Mouse (Mus musculus): Measurements from ENCODE around the gene Kcnj14. TPM values are rescaled to one million over a fixed set of nuclear protein-coding genes. Genes with fewer than 3 reads are reported as not detected.
A peak's percentile ranks its signal among the peaks of the same experiment; 100 is the strongest.

The Kcnj14 gene
- polyA plus RNA-seq, 1 experiment from 2014 or later: 2.1 TPM

DNA sequence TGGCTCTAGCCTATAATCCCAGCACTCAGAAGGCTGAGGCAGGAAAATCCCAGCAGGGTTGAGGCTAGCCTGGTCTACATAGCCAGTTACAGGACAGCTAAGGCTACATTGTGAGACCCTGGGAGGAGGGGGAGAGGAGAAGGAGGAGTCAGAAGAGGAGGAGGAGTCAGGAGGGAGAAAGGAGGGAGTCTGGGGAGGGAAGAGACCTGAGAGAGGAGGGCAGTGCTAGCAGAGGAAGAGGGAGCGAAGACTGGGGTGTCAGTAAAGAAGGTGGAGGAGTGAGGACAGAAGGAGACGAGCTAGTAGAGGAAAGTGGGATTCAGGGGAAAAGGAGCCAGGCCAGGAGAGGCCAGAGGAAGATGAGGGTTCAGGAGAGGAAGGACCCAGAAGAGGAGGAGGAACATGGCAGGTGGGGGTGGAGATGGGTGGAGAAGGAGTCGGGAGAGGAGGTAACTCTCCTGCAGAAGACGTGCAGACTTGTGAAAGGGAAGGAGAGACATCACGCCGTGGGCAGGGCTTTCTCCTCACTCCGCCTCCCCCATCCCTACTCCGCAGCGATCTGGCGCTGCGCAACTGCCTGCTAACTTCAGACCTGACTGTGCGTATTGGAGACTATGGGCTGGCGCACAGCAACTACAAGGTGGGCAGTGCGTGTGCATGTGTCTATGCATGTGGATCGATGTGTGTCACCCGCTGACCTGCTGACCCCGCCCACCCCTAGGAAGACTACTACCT, 32.7 kb downstream of the Kcnj14 start:
- Histone ChIP-seq H3K27ac (replicated peaks; ENCODE audit: low read depth, low read length) (no peak overlapping the region), H3K4me1 (ENCODE audit: control insufficient read depth, insufficient read depth, low read length) (no peaks in the 10 kb centered on the region), H3K9ac (replicated peaks; ENCODE audit: low read length) (no peak overlapping the region), H3K27me3 (ENCODE audit: control insufficient read depth, insufficient read depth, low read length) (peaks cover 2% of the 10 kb centered on the region), H3K36me3 (replicated peaks; ENCODE audit: control insufficient read depth, insufficient read depth, low read depth, low read length) (peaks cover 21% of the 10 kb centered on the region), H3K9me3 (replicated peaks; ENCODE audit: control insufficient read depth, low read length) (no peaks in the 10 kb centered on the region), H3K4me2 (ENCODE audit: low read depth, low read length) (no peak overlapping the region), H3K4me3 (ENCODE audit: low read depth, low read length) (no peak overlapping the region)
- DNase-seq (ENCODE audit: low spot score): no peak
- ATAC-seq (replicated peaks; ENCODE audit: insufficient number of reproducible peaks, low FRiP score, low TSS enrichment, low read depth): no peak
- WGBS: 83% methylated on average over 17 of the region's 17 CpGs

DNA sequence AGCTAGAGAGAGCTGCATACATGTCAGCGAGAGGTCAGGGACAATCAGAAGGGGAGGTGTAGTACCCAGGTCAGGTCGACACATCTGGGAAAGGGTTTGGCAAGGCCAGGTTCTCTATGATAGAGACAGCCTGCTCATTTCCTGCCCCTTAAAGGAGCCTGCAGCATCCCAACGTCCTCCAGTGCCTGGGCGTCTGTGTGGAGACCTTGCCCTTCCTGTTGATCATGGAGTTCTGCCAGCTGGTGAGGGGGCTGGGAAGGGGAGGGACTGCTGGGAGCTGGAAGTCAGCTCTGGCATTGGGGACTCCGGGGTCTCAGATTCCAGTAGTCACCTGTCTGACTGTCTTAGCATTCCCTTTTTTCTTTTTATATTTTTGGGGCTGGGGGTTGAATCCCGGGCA, 33.9 kb downstream of the Kcnj14 start:
- Histone ChIP-seq H3K4me2 (ENCODE audit: low read depth, low read length) (no peak overlapping the region), H3K4me1 (ENCODE audit: control insufficient read depth, insufficient read depth, low read length) (no peaks in the 10 kb centered on the region), H3K4me3 (ENCODE audit: low read depth, low read length) (no peak overlapping the region), H3K9me3 (replicated peaks; ENCODE audit: control insufficient read depth, low read length) (no peaks in the 10 kb centered on the region), H3K36me3 (replicated peaks; ENCODE audit: control insufficient read depth, insufficient read depth, low read depth, low read length) (peaks cover 21% of the 10 kb centered on the region), H3K27me3 (ENCODE audit: control insufficient read depth, insufficient read depth, low read length) (no peaks in the 10 kb centered on the region; the same call in 1 of the 2 replicates), H3K9ac (replicated peaks; ENCODE audit: low read length) (no peak overlapping the region), H3K27ac (replicated peaks; ENCODE audit: low read depth, low read length) (no peak overlapping the region)
- WGBS: 69% methylated on average over 6 of the region's 6 CpGs
- DNase-seq (ENCODE audit: low spot score) (no peak), ATAC-seq (replicated peaks; ENCODE audit: insufficient number of reproducible peaks, low FRiP score, low TSS enrichment, low read depth) (no peak)

DNA sequence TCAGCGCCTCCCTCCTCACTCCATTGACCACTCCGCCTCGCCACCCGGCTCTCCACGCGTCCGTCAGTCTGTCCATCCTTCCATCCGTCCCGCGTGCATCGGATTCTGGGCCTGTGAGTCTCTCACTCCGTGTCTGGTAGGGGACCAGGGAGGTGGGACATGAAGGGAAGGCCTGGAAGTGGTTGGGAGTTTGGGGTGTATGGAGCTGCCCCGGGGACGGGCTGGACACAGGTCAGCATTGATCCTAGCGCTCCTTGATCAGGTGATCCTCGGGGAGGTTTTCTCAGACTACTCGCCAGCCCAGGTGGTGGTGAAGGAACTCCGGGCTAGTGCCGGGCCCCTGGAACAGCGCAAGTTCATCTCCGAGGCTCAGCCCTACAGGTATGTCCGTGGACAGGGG, 36.9 kb downstream of the Kcnj14 start:
- Histone ChIP-seq H3K4me2 (ENCODE audit: low read depth, low read length) (no peak overlapping the region), H3K9ac (replicated peaks; ENCODE audit: low read length) (no peak overlapping the region), H3K27ac (replicated peaks; ENCODE audit: low read depth, low read length) (no peak overlapping the region), H3K36me3 (replicated peaks; ENCODE audit: control insufficient read depth, insufficient read depth, low read depth, low read length) (peaks cover 20% of the 10 kb centered on the region), H3K27me3 (ENCODE audit: control insufficient read depth, insufficient read depth, low read length) (no peaks in the 10 kb centered on the region), H3K4me1 (ENCODE audit: control insufficient read depth, insufficient read depth, low read length) (no peaks in the 10 kb centered on the region), H3K4me3 (ENCODE audit: low read depth, low read length) (no peak overlapping the region), H3K9me3 (replicated peaks; ENCODE audit: control insufficient read depth, low read length) (no peaks in the 10 kb centered on the region)
- WGBS: 87% methylated on average over 22 of the region's 22 CpGs
- DNase-seq (ENCODE audit: low spot score): no peak
- no peak for ATAC-seq (replicated peaks; ENCODE audit: insufficient number of reproducible peaks, low FRiP score, low TSS enrichment, low read depth)

GRCm38 (mm10) chr7:45786661-45787413, 37.7 kb downstream of the Kcnj14 start:
- Histone ChIP-seq H3K27me3 (ENCODE audit: control insufficient read depth, insufficient read depth, low read length) (no peaks in the 10 kb centered on the region), H3K9me3 (replicated peaks; ENCODE audit: control insufficient read depth, low read length) (no peaks in the 10 kb centered on the region), H3K9ac (replicated peaks; ENCODE audit: low read length) (peak overlapping the region; percentile 37), H3K4me1 (ENCODE audit: control insufficient read depth, insufficient read depth, low read length) (no peaks in the 10 kb centered on the region), H3K4me3 (ENCODE audit: low read depth, low read length) (peak overlapping the region; percentile 95), H3K27ac (replicated peaks; ENCODE audit: low read depth, low read length) (no peak overlapping the region; the same call in 1 of the 2 replicates), H3K36me3 (replicated peaks; ENCODE audit: control insufficient read depth, insufficient read depth, low read depth, low read length) (peaks cover 14% of the 10 kb centered on the region), H3K4me2 (ENCODE audit: low read depth, low read length) (peak overlapping the region; percentile 94)
- ATAC-seq (replicated peaks; ENCODE audit: insufficient number of reproducible peaks, low FRiP score, low TSS enrichment, low read depth) (peak; percentile 37; the same call in 1 of the 2 replicates), DNase-seq (ENCODE audit: low spot score) (peak; percentile 79)
- WGBS: 5% methylated on average over 17 of the region's 17 CpGs

DNA sequence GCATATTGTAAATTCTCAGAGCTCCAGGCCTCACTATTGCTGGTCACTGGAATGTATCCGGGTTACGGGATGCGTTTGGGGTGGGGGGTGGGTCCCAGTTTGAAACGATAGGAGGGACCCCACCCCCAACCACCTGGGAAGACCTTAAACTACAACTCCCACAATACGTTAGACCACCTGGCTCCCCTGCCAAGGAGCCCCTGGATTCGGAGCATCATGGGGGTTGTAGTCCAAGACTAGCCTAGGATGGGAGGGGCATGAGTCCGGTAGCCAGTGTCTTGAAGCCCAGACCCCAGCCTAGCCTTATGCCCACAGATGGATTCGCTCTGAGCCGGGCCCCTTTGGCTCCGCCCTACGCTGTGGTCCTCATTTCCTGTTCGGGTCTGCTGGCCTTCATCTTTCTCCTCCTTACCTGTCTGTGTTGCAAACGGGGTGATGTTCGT, 38.4 kb downstream of the Kcnj14 start:
- H3K9me3 ChIP-seq (replicated peaks; ENCODE audit: control insufficient read depth, low read length): no peaks in the 10 kb centered on the region
- ATAC-seq (replicated peaks; ENCODE audit: insufficient number of reproducible peaks, low FRiP score, low TSS enrichment, low read depth) (peak; percentile 70), DNase-seq (ENCODE audit: low spot score) (peak; percentile 94)
- peak overlapping the region; percentile 94 for H3K4me2 ChIP-seq (ENCODE audit: low read depth, low read length)
- H3K27me3 ChIP-seq (ENCODE audit: control insufficient read depth, insufficient read depth, low read length): no peaks in the 10 kb centered on the region
- peak overlapping the region; percentile 95 for H3K4me3 ChIP-seq (ENCODE audit: low read depth, low read length)
- H3K27ac ChIP-seq (replicated peaks; ENCODE audit: low read depth, low read length): no peak overlapping the region; the same call in 1 of the 2 replicates
- H3K9ac ChIP-seq (replicated peaks; ENCODE audit: low read length): peak overlapping the region; percentile 77
- WGBS: 1% methylated on average over 14 of the region's 14 CpGs
- peaks cover 14% of the 10 kb centered on the region for H3K36me3 ChIP-seq (replicated peaks; ENCODE audit: control insufficient read depth, insufficient read depth, low read depth, low read length)
- no peaks in the 10 kb centered on the region for H3K4me1 ChIP-seq (ENCODE audit: control insufficient read depth, insufficient read depth, low read length)

- no peaks in the 10 kb centered on the region for H3K27me3 ChIP-seq (ENCODE audit: control insufficient read depth, insufficient read depth, low read length)
- H3K4me1 ChIP-seq (ENCODE audit: control insufficient read depth, insufficient read depth, low read length): no peaks in the 10 kb centered on the region
- H3K9me3 ChIP-seq (replicated peaks; ENCODE audit: control insufficient read depth, low read length): no peaks in the 10 kb centered on the region
- ATAC-seq (replicated peaks; ENCODE audit: insufficient number of reproducible peaks, low FRiP score, low TSS enrichment, low read depth): peak; percentile 30
- peak overlapping the region; percentile 94 for H3K4me2 ChIP-seq (ENCODE audit: low read depth, low read length)
- H3K4me3 ChIP-seq (ENCODE audit: low read depth, low read length): peak overlapping the region; percentile 95
- no peak for DNase-seq (ENCODE audit: low spot score)
- peaks cover 14% of the 10 kb centered on the region for H3K36me3 ChIP-seq (replicated peaks; ENCODE audit: control insufficient read depth, insufficient read depth, low read depth, low read length)
- H3K27ac ChIP-seq (replicated peaks; ENCODE audit: low read depth, low read length): peak overlapping the region; percentile 70
- peak overlapping the region; percentile 77 for H3K9ac ChIP-seq (replicated peaks; ENCODE audit: low read length)
- 0% methylated on average over 36 of the region's 42 CpGs for WGBS
Observed at GRCm38 (mm10) chr7:45785388-45786135, 39.0 kb downstream of the Kcnj14 start.

- H3K4me1 ChIP-seq (ENCODE audit: control insufficient read depth, insufficient read depth, low read length): no peaks in the 10 kb centered on the region
- ATAC-seq (replicated peaks; ENCODE audit: insufficient number of reproducible peaks, low FRiP score, low TSS enrichment, low read depth) (peak; percentile 9), DNase-seq (ENCODE audit: low spot score) (peak; percentile 96)
- WGBS: 25% methylated on average over 19 of the region's 20 CpGs
- H3K36me3 ChIP-seq (replicated peaks; ENCODE audit: control insufficient read depth, insufficient read depth, low read depth, low read length): peaks cover 6% of the 10 kb centered on the region
- H3K9ac ChIP-seq (replicated peaks; ENCODE audit: low read length): peak within 1 kb of the TSS; percentile 77
- no peaks in the 10 kb centered on the region for H3K27me3 ChIP-seq (ENCODE audit: control insufficient read depth, insufficient read depth, low read length)
- H3K4me2 ChIP-seq (ENCODE audit: low read depth, low read length): peak within 1 kb of the TSS; percentile 94
- H3K27ac ChIP-seq (replicated peaks; ENCODE audit: low read depth, low read length): peak within 1 kb of the TSS; percentile 70
- H3K4me3 ChIP-seq (ENCODE audit: low read depth, low read length): peak within 1 kb of the TSS; percentile 95
- no peaks in the 10 kb centered on the region for H3K9me3 ChIP-seq (replicated peaks; ENCODE audit: control insufficient read depth, low read length)
Observed at GRCm38 (mm10) chr7:45784524-45785372, 39.8 kb downstream of the Kcnj14 start, which contains the start of gene Sult2b1. Gene Sult2b1, minus strand, starts transcription at chr7:45784669.
